Comparison of ENCODE assay signal across 8 mouse cellular contexts in genomic region chr6:108448016-108448735, GRCm38 (mm10).
DNase-seq lines count a peak whose midpoint lies in the region; ATAC-seq and TF ChIP-seq lines count a peak whose summit lies in the region.

No protein-coding gene starts in this region.

- TF ChIP-seq POLR2A in kidney, adult 2 months (IDR thresholded peaks at IDR 0.05; ENCODE audit: low read depth, low read length) = no peak

- peak; percentile 53 for ATAC-seq in monocyte, adult 5-6 weeks (replicated peaks; ENCODE audit: insufficient number of reproducible peaks, low FRiP score, low TSS enrichment, poor library complexity, severe bottlenecking)
- ATAC-seq in forebrain, embryonic 15.5 days (replicated peaks) = no peak

- WGBS in kidney, adult 2 months = 29% methylated on average over 11 of the region's 11 CpGs
- WGBS in forebrain, embryonic 15.5 days = 81% methylated on average over 11 of the region's 11 CpGs

- no peak for TF ChIP-seq CTCF in kidney, adult 2 months (conservative IDR thresholded peaks at IDR 0.05; ENCODE audit: insufficient read depth, insufficient read length, low read depth, low read length)

- H3K9me3 ChIP-seq in forebrain, embryonic 15.5 days = no peaks in the 10 kb centered on the region

- H3K27me3 ChIP-seq in kidney, adult 2 months (replicated peaks; ENCODE audit: control insufficient read depth, insufficient read depth, low read length) = no peaks in the 10 kb centered on the region
- no peaks in the 10 kb centered on the region for H3K27me3 ChIP-seq in forebrain, embryonic 15.5 days

- H3K9ac ChIP-seq in forebrain, embryonic 15.5 days (replicated peaks) = no peak overlapping the region

- H3K4me3 ChIP-seq in kidney, adult 2 months (ENCODE audit: insufficient read depth, low read depth, low read length) = no peak overlapping the region
- no peak overlapping the region for H3K4me3 ChIP-seq in forebrain, embryonic 15.5 days

- H3K4me2 ChIP-seq in forebrain, embryonic 15.5 days (replicated peaks) = no peak overlapping the region

- peaks cover 60% of the 10 kb centered on the region for H3K4me1 ChIP-seq in kidney, adult 2 months (ENCODE audit: control insufficient read depth, insufficient read depth, low read length)
- peaks cover 20% of the 10 kb centered on the region; the same call in 1 of the 2 replicates for H3K4me1 ChIP-seq in forebrain, embryonic 15.5 days

- no peaks in the 10 kb centered on the region; the same call in 1 of the 2 replicates for H3K36me3 ChIP-seq in kidney, adult 2 months (ENCODE audit: control insufficient read depth, insufficient read depth, low read length)
- no peaks in the 10 kb centered on the region for H3K36me3 ChIP-seq in forebrain, embryonic 15.5 days

- peak overlapping the region; percentile 92 for H3K27ac ChIP-seq in kidney, adult 2 months (ENCODE audit: insufficient read depth, low read depth, low read length)
- H3K27ac ChIP-seq in forebrain, embryonic 15.5 days (replicated peaks) = no peak overlapping the region

- intact Hi-C loops in heart, postnatal 25 days (cut with DNase I) = no loop called here

- peak; percentile 85 for DNase-seq in kidney, adult 2 months
- no peak for DNase-seq in kidney, postnatal 4 days
- DNase-seq in adrenal gland, postnatal 10 days = peak; percentile 64
- peak; percentile 38 for DNase-seq in heart, postnatal 25 days (ENCODE audit: low spot score)
- DNase-seq in ovary, postnatal 10 days (ENCODE audit: low spot score) = no peak
- no peak for DNase-seq in cerebellum, adult 11-12 months

Comparison
In these comparisons a context has a peak if more than half of its experiments do, and no peak if none do; other contexts are left out.
1. DNase-seq: peak in kidney, adult 2 months (single experiment), adrenal gland, postnatal 10 days (single experiment) and heart, postnatal 25 days (single experiment); none in kidney, postnatal 4 days (0 of 2), ovary, postnatal 10 days (single experiment) and cerebellum, adult 11-12 months (single experiment).